Comparison of ENCODE assay signal across 9 mouse cellular contexts in genomic region chr5:33434141-33434780, GRCm38 (mm10). TPM values are rescaled to one million over a fixed set of nuclear protein-coding genes. Genes with fewer than 3 reads are reported as not detected.
A peak's percentile ranks its signal among the peaks of the same experiment; 100 is the strongest.
DNase-seq lines count a peak whose midpoint lies in the region; ATAC-seq lines count a peak whose summit lies in the region.
"Had no signal": no experiment of that assay in that cellular context is flagged by ENCODE, and none has a peak within 500 bp of the region (broad histone marks: within the 10 kb centered on the region; RNA-seq: fewer than 3 reads in every experiment).

No protein-coding gene starts in this region.

- H3K9me3 ChIP-seq in liver, embryonic 13.5 days (replicated peaks), result no peaks in the 10 kb centered on the region

- no peak overlapping the region for H3K27ac ChIP-seq in liver, embryonic 13.5 days

- peaks cover 26% of the 10 kb centered on the region for H3K4me1 ChIP-seq in liver, embryonic 13.5 days (replicated peaks)

- DNase-seq in adrenal gland, postnatal 14 days, result peak; percentile 8
- DNase-seq in adrenal gland, adult 8-10 months, result no peak
- DNase-seq in right cerebral cortex, postnatal 4 days, result peak; percentile 32
- no peak for DNase-seq in right cerebral cortex, postnatal 10 days (ENCODE audit: low spot score in 2 of 2)
- no peak for DNase-seq in liver, embryonic 13.5 days
- no peak for DNase-seq in natural killer cell, adult 2 months (ENCODE audit: low spot score in 2 of 2)
- DNase-seq in spleen, postnatal 4 days (ENCODE audit: low spot score in 2 of 2), result no peak
- no peak for DNase-seq in frontal cortex, postnatal 14 days (ENCODE audit: low spot score in 2 of 2)

- no peak for ATAC-seq in liver, embryonic 13.5 days (ENCODE audit: low read depth)

- H3K4me2 ChIP-seq in liver, embryonic 13.5 days, result peak overlapping the region; percentile 32

- WGBS in liver, embryonic 13.5 days (ENCODE audit: insufficient replicate concordance), result 2% methylated on average over 56 of the region's 60 CpGs

- H3K4me3 ChIP-seq in liver, embryonic 13.5 days (replicated peaks), result peak overlapping the region; percentile 18

- H3K27me3 ChIP-seq in liver, embryonic 13.5 days, result peaks cover 99% of the 10 kb centered on the region

- H3K9ac ChIP-seq in liver, embryonic 13.5 days, result no peak overlapping the region

- H3K36me3 ChIP-seq in liver, embryonic 13.5 days, result no peaks in the 10 kb centered on the region

RNA-seq across cellular contexts. Expression of gene Nkx1-1, which starts 0.5 kb away (rescaled TPM):
- not detected in 2 replicates for total RNA-seq in adrenal gland, postnatal 14 days (2021)
- total RNA-seq in adrenal gland, adult 8-10 months (2022), result not detected
- not detected in 2 replicates for polyA plus RNA-seq in liver, embryonic 13.5 days (2015; fragmentation: Nextera tagmentation; extraction: Ambion mirVana)
- polyA plus RNA-seq: spleen, adult 2 months had no signal

RNA-seq across cellular contexts. Expression of gene Uvssa, which starts 55.9 kb away (rescaled TPM):
- 8.0 and 9.4 TPM in 2 replicates for total RNA-seq in adrenal gland, postnatal 14 days (2021)
- total RNA-seq in adrenal gland, adult 8-10 months (2022), result 10 to 100 TPM in 2 of 4 experiments, 1 to 10 TPM in 2; 6.1 to 18.4 (median 13.6) TPM
- polyA plus RNA-seq in liver, embryonic 13.5 days (2015; fragmentation: Nextera tagmentation; extraction: Ambion mirVana), result 2.2 and 2.7 TPM in 2 replicates

Comparison
In these comparisons a context has a peak if more than half of its experiments do, and no peak if none do; other contexts are left out.
1. DNase-seq: peak in adrenal gland, postnatal 14 days (single experiment) and right cerebral cortex, postnatal 4 days (single experiment); none in adrenal gland, adult 8-10 months (single experiment), right cerebral cortex, postnatal 10 days (0 of 2), liver, embryonic 13.5 days (single experiment), natural killer cell, adult 2 months (0 of 2), spleen, postnatal 4 days (0 of 2) and frontal cortex, postnatal 14 days (0 of 2).